Mouse (Mus musculus): ENCODE measurements around the gene Rasgrp2. TPM values are rescaled to one million over a fixed set of nuclear protein-coding genes. Genes with fewer than 3 reads are reported as not detected.

The Rasgrp2 gene
- polyA plus RNA-seq, 1 experiment from 2014 or later, result 23.0 TPM

- H3K9me3 ChIP-seq (replicated peaks), result no peaks in the 10 kb centered on the region
- H3K27ac ChIP-seq, result no peak overlapping the region
- H3K36me3 ChIP-seq, result no peaks in the 10 kb centered on the region
- WGBS, result 78% methylated on average over 11 of the region's 11 CpGs
- no peak overlapping the region for H3K4me3 ChIP-seq
- H3K9ac ChIP-seq, result no peak overlapping the region
- H3K4me2 ChIP-seq (replicated peaks), result no peak overlapping the region
- no peak for ATAC-seq (ENCODE audit: low FRiP score)
- peaks cover 12% of the 10 kb centered on the region; the same call in 1 of the 2 replicates for H3K27me3 ChIP-seq
- H3K4me1 ChIP-seq, result peaks cover 22% of the 10 kb centered on the region
These were observed 14.2 kb upstream of the Rasgrp2 start for GRCm38 (mm10) chr19:6384954-6385353.

- H3K4me1 ChIP-seq, result peaks cover 22% of the 10 kb centered on the region
- WGBS, result 80% methylated on average over 5 of the region's 5 CpGs
- no peak for ATAC-seq (ENCODE audit: low FRiP score)
- no peaks in the 10 kb centered on the region for H3K36me3 ChIP-seq
- H3K27ac ChIP-seq, result no peak overlapping the region
- H3K4me2 ChIP-seq (replicated peaks), result no peak overlapping the region
- H3K9ac ChIP-seq, result no peak overlapping the region
- no peak overlapping the region for H3K4me3 ChIP-seq
- H3K27me3 ChIP-seq, result peaks cover 12% of the 10 kb centered on the region; the same call in 1 of the 2 replicates
- H3K9me3 ChIP-seq (replicated peaks), result no peaks in the 10 kb centered on the region
These were observed 13.7 kb upstream of the Rasgrp2 start for GRCm38 (mm10) chr19:6385419-6385818.

- Histone ChIP-seq H3K9me3 (replicated peaks) (no peaks in the 10 kb centered on the region), H3K36me3 (no peaks in the 10 kb centered on the region), H3K27me3 (peaks cover 12% of the 10 kb centered on the region; the same call in 1 of the 2 replicates), H3K27ac (no peak overlapping the region), H3K4me3 (no peak overlapping the region), H3K9ac (no peak overlapping the region), H3K4me1 (peaks cover 22% of the 10 kb centered on the region), H3K4me2 (replicated peaks) (no peak overlapping the region)
- WGBS, result 84% methylated on average over 7 of the region's 7 CpGs
- ATAC-seq (ENCODE audit: low FRiP score), result no peak
These were observed 13.3 kb upstream of the Rasgrp2 start for GRCm38 (mm10) chr19:6385821-6386220.

GRCm38 (mm10) chr19:6386234-6386633, 12.9 kb upstream of the Rasgrp2 start:
- Histone ChIP-seq H3K36me3 (no peaks in the 10 kb centered on the region), H3K4me1 (peaks cover 22% of the 10 kb centered on the region), H3K27ac (no peak overlapping the region), H3K4me2 (replicated peaks) (no peak overlapping the region), H3K27me3 (peaks cover 12% of the 10 kb centered on the region; the same call in 1 of the 2 replicates), H3K9me3 (replicated peaks) (no peaks in the 10 kb centered on the region), H3K4me3 (no peak overlapping the region), H3K9ac (no peak overlapping the region)
- 60% methylated on average over 9 of the region's 9 CpGs for WGBS
- no peak for ATAC-seq (ENCODE audit: low FRiP score)

GRCm38 (mm10) chr19:6388006-6388405, 11.1 kb upstream of the Rasgrp2 start:
- Histone ChIP-seq H3K4me1 (peaks cover 22% of the 10 kb centered on the region), H3K36me3 (no peaks in the 10 kb centered on the region), H3K27ac (no peak overlapping the region), H3K9ac (no peak overlapping the region), H3K4me2 (replicated peaks) (no peak overlapping the region), H3K4me3 (no peak overlapping the region), H3K9me3 (replicated peaks) (no peaks in the 10 kb centered on the region), H3K27me3 (peaks cover 12% of the 10 kb centered on the region; the same call in 1 of the 2 replicates)
- WGBS, result 87% methylated on average over 13 of the region's 13 CpGs
- no peak for ATAC-seq (ENCODE audit: low FRiP score)

- Histone ChIP-seq H3K4me3 (peak overlapping the region; percentile 20), H3K27me3 (peaks cover 12% of the 10 kb centered on the region; the same call in 1 of the 2 replicates), H3K4me1 (peaks cover 11% of the 10 kb centered on the region), H3K36me3 (no peaks in the 10 kb centered on the region), H3K27ac (no peak overlapping the region), H3K4me2 (replicated peaks) (peak overlapping the region; percentile 50), H3K9me3 (replicated peaks) (no peaks in the 10 kb centered on the region), H3K9ac (no peak overlapping the region)
- no peak for ATAC-seq (ENCODE audit: low FRiP score)
- 6% methylated on average over 16 of the region's 16 CpGs for WGBS
These were observed 9.3 kb upstream of the Rasgrp2 start for GRCm38 (mm10) chr19:6389803-6390202.

- no peak overlapping the region for H3K27ac ChIP-seq
- H3K4me2 ChIP-seq (replicated peaks), result no peak overlapping the region
- no peaks in the 10 kb centered on the region for H3K9me3 ChIP-seq (replicated peaks)
- no peaks in the 10 kb centered on the region for H3K36me3 ChIP-seq
- no peak for ATAC-seq (ENCODE audit: low FRiP score)
- no peak overlapping the region for H3K4me3 ChIP-seq
- 54% methylated on average over 6 of the region's 6 CpGs for WGBS
- H3K4me1 ChIP-seq, result peaks cover 7% of the 10 kb centered on the region
- peaks cover 12% of the 10 kb centered on the region; the same call in 1 of the 2 replicates for H3K27me3 ChIP-seq
- no peak overlapping the region for H3K9ac ChIP-seq
These were observed 8.9 kb upstream of the Rasgrp2 start for GRCm38 (mm10) chr19:6390251-6390650.

GRCm38 (mm10) chr19:6392743-6393393, 6.3 kb upstream of the Rasgrp2 start:
- peaks cover 15% of the 10 kb centered on the region for H3K27me3 ChIP-seq
- H3K27ac ChIP-seq, result no peak overlapping the region
- ATAC-seq (ENCODE audit: low FRiP score), result no peak
- H3K9me3 ChIP-seq (replicated peaks), result no peaks in the 10 kb centered on the region
- 95% methylated on average over 14 of the region's 14 CpGs for WGBS
- no peaks in the 10 kb centered on the region for H3K36me3 ChIP-seq
- H3K4me1 ChIP-seq, result peaks cover 7% of the 10 kb centered on the region
- no peak overlapping the region for H3K4me2 ChIP-seq (replicated peaks)
- H3K4me3 ChIP-seq, result no peak overlapping the region
- H3K9ac ChIP-seq, result no peak overlapping the region

GRCm38 (mm10) chr19:6393637-6394036, 5.5 kb upstream of the Rasgrp2 start:
- Histone ChIP-seq H3K36me3 (no peaks in the 10 kb centered on the region), H3K27me3 (peaks cover 20% of the 10 kb centered on the region), H3K9ac (no peak overlapping the region), H3K4me2 (replicated peaks) (no peak overlapping the region), H3K4me3 (no peak overlapping the region), H3K27ac (no peak overlapping the region), H3K4me1 (peaks cover 15% of the 10 kb centered on the region), H3K9me3 (replicated peaks) (no peaks in the 10 kb centered on the region)
- whole genome bisulfite sequencing, result 90% methylated on average over 16 of the region's 16 CpGs
- no peak for ATAC-seq (ENCODE audit: low FRiP score)

- peaks cover 27% of the 10 kb centered on the region for H3K27me3 ChIP-seq
- no peak overlapping the region for H3K27ac ChIP-seq
- no peak for ATAC-seq (ENCODE audit: low FRiP score)
- 88% methylated on average over 5 of the region's 5 CpGs for WGBS
- H3K4me1 ChIP-seq, result peaks cover 28% of the 10 kb centered on the region
- H3K4me2 ChIP-seq (replicated peaks), result no peak overlapping the region
- H3K4me3 ChIP-seq, result no peak overlapping the region
- no peak overlapping the region for H3K9ac ChIP-seq
- no peaks in the 10 kb centered on the region for H3K36me3 ChIP-seq
- H3K9me3 ChIP-seq (replicated peaks), result no peaks in the 10 kb centered on the region
These were observed 2.9 kb upstream of the Rasgrp2 start for GRCm38 (mm10) chr19:6396237-6396636.

GRCm38 (mm10) chr19:6397582-6398249, 1.4 kb upstream of the Rasgrp2 start:
- Histone ChIP-seq H3K9ac (no peak overlapping the region), H3K4me2 (replicated peaks) (no peak overlapping the region), H3K4me1 (peaks cover 35% of the 10 kb centered on the region), H3K27ac (no peak overlapping the region), H3K36me3 (no peaks in the 10 kb centered on the region), H3K4me3 (no peak overlapping the region), H3K9me3 (replicated peaks) (no peaks in the 10 kb centered on the region), H3K27me3 (peaks cover 41% of the 10 kb centered on the region)
- no peak for ATAC-seq (ENCODE audit: low FRiP score)
- WGBS, result 83% methylated on average over 22 of the region's 22 CpGs

GRCm38 (mm10) chr19:6398447-6399284, 474 bp upstream of the Rasgrp2 start:
- peaks cover 43% of the 10 kb centered on the region for H3K4me1 ChIP-seq
- peaks cover 47% of the 10 kb centered on the region for H3K27me3 ChIP-seq
- ATAC-seq (ENCODE audit: low FRiP score), result peak; percentile 33
- peak overlapping the region; percentile 100 for H3K4me2 ChIP-seq (replicated peaks)
- 0% methylated on average over 39 of the region's 39 CpGs for WGBS
- peak overlapping the region; percentile 64 for H3K4me3 ChIP-seq
- H3K9me3 ChIP-seq (replicated peaks), result no peaks in the 10 kb centered on the region
- peak overlapping the region; percentile 70 for H3K9ac ChIP-seq
- H3K27ac ChIP-seq, result peak overlapping the region; percentile 72; the same call in 1 of the 2 replicates
- H3K36me3 ChIP-seq, result no peaks in the 10 kb centered on the region
